Mouse (Mus musculus) MEL (cell line): ENCODE data around the gene Cyp1a1.
A peak's percentile ranks its signal among the peaks of the same experiment; 100 is the strongest.

ENCODE experiments used
- MEF2A ChIP-seq: IDR thresholded peaks from 2 replicates; pipeline ENCODE4 v1.6.1; 2014; ENCODE audit warnings: low read depth, mild to moderate bottlenecking, inconsistent platforms, low read length, improper control_type of control experiment; ENCODE audit not compliant: poor library complexity, insufficient replicate concordance, severe bottlenecking; ENCODE audit errors: extremely low read depth
- POLR2A ChIP-seq, 2 experiments: IDR thresholded peaks; 2 replicates each; pipeline ENCODE4 v1.6.1; 2011 to 2012; ENCODE audit warnings: low read length in 2 of 2, mild to moderate bottlenecking in 2 of 2, control low read depth in 1 of 2, improper control_type of control experiment in 1 of 2, low read depth in 1 of 2, moderate library complexity in 1 of 2; ENCODE audit not compliant: control insufficient read depth in 1 of 2, insufficient read depth in 1 of 2, poor library complexity in 1 of 2

GRCm38 (mm10) chr9:57644944-57645893 is 42.5 kb upstream of the Cyp1a1 start:
- TF ChIP-seq MEF2A (no peak), POLR2A (IDR thresholded peaks at IDR 0.05; ENCODE audit: control insufficient read depth in 1 of 2, insufficient read depth in 1 of 2, low read depth in 1 of 2, low read length in 2 of 2, poor library complexity in 1 of 2) (peak; percentile 49 to 80; a peak in 3 of 4 replicates)
